Mouse (Mus musculus) ovary, postnatal 14 days (tissue): ENCODE results near the gene Trmt1.

ENCODE experiments used
- DNase-seq: peaks from one replicate; pipeline ENCODE4 v3.0.0; 2022; ENCODE audit warnings: low spot score

The Trmt1 gene

GRCm38 (mm10) chr8:84686191-84687002 is at the start of gene Trmt1:
TSS of gene Trmt1 (plus strand) at chr8:84686307.
- no peak for DNase-seq

GRCm38 (mm10) chr8:84637946-84638554 is 48.1 kb upstream of the Trmt1 start:
- DNase-seq, result no peak

GRCm38 (mm10) chr8:84638555-84639161 is 47.4 kb upstream of the Trmt1 start:
- DNase-seq, result no peak

- DNase-seq, result peak; percentile 95
Measured at GRCm38 (mm10) chr8:84639162-84640009, 46.7 kb upstream of the Trmt1 start.

- no peak for DNase-seq
Measured at GRCm38 (mm10) chr8:84640010-84640588, 46.0 kb upstream of the Trmt1 start.

- no peak for DNase-seq
Measured at GRCm38 (mm10) chr8:84640617-84641294, 45.4 kb upstream of the Trmt1 start.

GRCm38 (mm10) chr8:84641578-84642361 is 44.3 kb upstream of the Trmt1 start:
- DNase-seq, result no peak

- no peak for DNase-seq
Measured at GRCm38 (mm10) chr8:84643019-84643418, 43.1 kb upstream of the Trmt1 start.

- no peak for DNase-seq
Measured at GRCm38 (mm10) chr8:84646800-84647199, 39.3 kb upstream of the Trmt1 start.

- DNase-seq, result no peak
Measured at GRCm38 (mm10) chr8:84647461-84647901, 38.6 kb upstream of the Trmt1 start.

GRCm38 (mm10) chr8:84650213-84650612 is 35.9 kb upstream of the Trmt1 start:
- DNase-seq, result no peak

GRCm38 (mm10) chr8:84653092-84653631 is 32.9 kb upstream of the Trmt1 start:
- DNase-seq, result no peak

GRCm38 (mm10) chr8:84654597-84654996 is 31.5 kb upstream of the Trmt1 start:
- DNase-seq, result no peak

- no peak for DNase-seq
Measured at GRCm38 (mm10) chr8:84655336-84656190, 30.5 kb upstream of the Trmt1 start.

GRCm38 (mm10) chr8:84656191-84656525 is 29.9 kb upstream of the Trmt1 start:
- DNase-seq, result no peak

GRCm38 (mm10) chr8:84656641-84657126 is 29.4 kb upstream of the Trmt1 start:
- peak; percentile 50 for DNase-seq

GRCm38 (mm10) chr8:84657203-84657602 is 28.9 kb upstream of the Trmt1 start:
- DNase-seq, result no peak

GRCm38 (mm10) chr8:84657680-84658079 is 28.4 kb upstream of the Trmt1 start:
- no peak for DNase-seq

- no peak for DNase-seq
Measured at GRCm38 (mm10) chr8:84658951-84659350, 27.2 kb upstream of the Trmt1 start.
